Mouse (Mus musculus): ENCODE results near the gene Hpf1. TPM values are rescaled to one million over a fixed set of nuclear protein-coding genes. Genes with fewer than 3 reads are reported as not detected.

Hpf1 gene
- polyA plus RNA-seq, 1 experiment = 59.5 TPM

- Histone ChIP-seq H3K79me3 (ENCODE audit: low read depth) (peaks cover 68% of the 10 kb centered on the region), H3K4me3 (ENCODE audit: insufficient read depth, poor library complexity, severe bottlenecking) (no peak overlapping the region), H3K27me3 (ENCODE audit: control insufficient read depth, insufficient read depth, insufficient read length) (no peaks in the 10 kb centered on the region), H3K79me2 (ENCODE audit: control insufficient read depth, insufficient read depth) (peaks cover 99% of the 10 kb centered on the region), H3ac (ENCODE audit: control insufficient read depth, insufficient read length, low read depth) (no peak overlapping the region), H3K36me3 (ENCODE audit: control insufficient read depth, insufficient read depth) (peaks cover 74% of the 10 kb centered on the region)
- peak; percentile 33 for TF ChIP-seq MYOD1 (IDR thresholded peaks at IDR 0.05; ENCODE audit: control insufficient read depth, insufficient read length, low read depth)
- TF ChIP-seq USF1 (IDR thresholded peaks at IDR 0.05; ENCODE audit: low read depth) = no peak
Measured at GRCm38 (mm10) chr8:60900147-60900546, 9.9 kb downstream of the Hpf1 start.

GRCm38 (mm10) chr8:60912081-60912480 lies 21.9 kb downstream of the Hpf1 start:
- Histone ChIP-seq H3ac (ENCODE audit: control insufficient read depth, insufficient read length, low read depth) (no peak overlapping the region), H3K79me2 (ENCODE audit: control insufficient read depth, insufficient read depth) (no peaks in the 10 kb centered on the region), H3K4me3 (ENCODE audit: insufficient read depth, poor library complexity, severe bottlenecking) (no peak overlapping the region), H3K27me3 (ENCODE audit: control insufficient read depth, insufficient read depth, insufficient read length) (no peaks in the 10 kb centered on the region), H3K36me3 (ENCODE audit: control insufficient read depth, insufficient read depth) (peaks cover 63% of the 10 kb centered on the region), H3K79me3 (ENCODE audit: low read depth) (no peaks in the 10 kb centered on the region)
- TF ChIP-seq CEBPB (IDR thresholded peaks at IDR 0.05; ENCODE audit: low read depth) (no peak), USF1 (IDR thresholded peaks at IDR 0.05; ENCODE audit: low read depth) (no peak), MYOG (IDR thresholded peaks at IDR 0.05; ENCODE audit: control insufficient read depth, extremely low read depth, insufficient read length) (no peak), MAX (IDR thresholded peaks at IDR 0.05) (no peak), FOSL1 (IDR thresholded peaks at IDR 0.05; ENCODE audit: insufficient read depth, low read length, poor library complexity, severe bottlenecking) (no peak), MYOD1 (IDR thresholded peaks at IDR 0.05; ENCODE audit: control insufficient read depth, insufficient read length, low read depth) (no peak), CTCF (IDR thresholded peaks at IDR 0.05; ENCODE audit: control insufficient read depth, insufficient read depth, insufficient read length) (no peak)

GRCm38 (mm10) chr8:60912554-60912953 lies 22.3 kb downstream of the Hpf1 start:
- no peaks in the 10 kb centered on the region for H3K27me3 ChIP-seq (ENCODE audit: control insufficient read depth, insufficient read depth, insufficient read length)
- no peaks in the 10 kb centered on the region for H3K79me3 ChIP-seq (ENCODE audit: low read depth)
- no peak for TF ChIP-seq CEBPB (IDR thresholded peaks at IDR 0.05; ENCODE audit: low read depth)
- TF ChIP-seq USF1 (IDR thresholded peaks at IDR 0.05; ENCODE audit: low read depth) = no peak
- no peak for TF ChIP-seq CTCF (IDR thresholded peaks at IDR 0.05; ENCODE audit: control insufficient read depth, insufficient read depth, insufficient read length)
- no peak for TF ChIP-seq MAX (IDR thresholded peaks at IDR 0.05)
- no peak for TF ChIP-seq MYOD1 (IDR thresholded peaks at IDR 0.05; ENCODE audit: control insufficient read depth, insufficient read length, low read depth)
- no peak for TF ChIP-seq MYOG (IDR thresholded peaks at IDR 0.05; ENCODE audit: control insufficient read depth, extremely low read depth, insufficient read length)
- H3ac ChIP-seq (ENCODE audit: control insufficient read depth, insufficient read length, low read depth) = no peak overlapping the region
- H3K36me3 ChIP-seq (ENCODE audit: control insufficient read depth, insufficient read depth) = peaks cover 63% of the 10 kb centered on the region
- no peaks in the 10 kb centered on the region for H3K79me2 ChIP-seq (ENCODE audit: control insufficient read depth, insufficient read depth)
- H3K4me3 ChIP-seq (ENCODE audit: insufficient read depth, poor library complexity, severe bottlenecking) = no peak overlapping the region

GRCm38 (mm10) chr8:60919069-60919468 lies 28.9 kb downstream of the Hpf1 start:
- Histone ChIP-seq H3K27me3 (ENCODE audit: control insufficient read depth, insufficient read depth, insufficient read length) (no peaks in the 10 kb centered on the region), H3ac (ENCODE audit: control insufficient read depth, insufficient read length, low read depth) (no peak overlapping the region), H3K36me3 (ENCODE audit: control insufficient read depth, insufficient read depth) (peaks cover 30% of the 10 kb centered on the region), H3K79me3 (ENCODE audit: low read depth) (no peaks in the 10 kb centered on the region), H3K4me3 (ENCODE audit: insufficient read depth, poor library complexity, severe bottlenecking) (no peak overlapping the region), H3K79me2 (ENCODE audit: control insufficient read depth, insufficient read depth) (no peaks in the 10 kb centered on the region)
- TF ChIP-seq CEBPB (IDR thresholded peaks at IDR 0.05; ENCODE audit: low read depth) (no peak), CTCF (IDR thresholded peaks at IDR 0.05; ENCODE audit: control insufficient read depth, insufficient read depth, insufficient read length) (no peak), FOSL1 (IDR thresholded peaks at IDR 0.05; ENCODE audit: insufficient read depth, low read length, poor library complexity, severe bottlenecking) (no peak), MYOG (IDR thresholded peaks at IDR 0.05; ENCODE audit: control insufficient read depth, extremely low read depth, insufficient read length) (no peak), MYOD1 (IDR thresholded peaks at IDR 0.05; ENCODE audit: control insufficient read depth, insufficient read length, low read depth) (no peak), MAX (IDR thresholded peaks at IDR 0.05) (no peak), USF1 (IDR thresholded peaks at IDR 0.05; ENCODE audit: low read depth) (no peak)

GRCm38 (mm10) chr8:60920176-60920575 lies 30.0 kb downstream of the Hpf1 start:
- H3K4me3 ChIP-seq (ENCODE audit: insufficient read depth, poor library complexity, severe bottlenecking) = no peak overlapping the region
- no peak overlapping the region for H3ac ChIP-seq (ENCODE audit: control insufficient read depth, insufficient read length, low read depth)
- peaks cover 24% of the 10 kb centered on the region for H3K36me3 ChIP-seq (ENCODE audit: control insufficient read depth, insufficient read depth)
- no peaks in the 10 kb centered on the region for H3K79me2 ChIP-seq (ENCODE audit: control insufficient read depth, insufficient read depth)
- TF ChIP-seq USF1 (IDR thresholded peaks at IDR 0.05; ENCODE audit: low read depth) (no peak), MYOD1 (IDR thresholded peaks at IDR 0.05; ENCODE audit: control insufficient read depth, insufficient read length, low read depth) (no peak), FOSL1 (IDR thresholded peaks at IDR 0.05; ENCODE audit: insufficient read depth, low read length, poor library complexity, severe bottlenecking) (no peak), MYOG (IDR thresholded peaks at IDR 0.05; ENCODE audit: control insufficient read depth, extremely low read depth, insufficient read length) (no peak), CEBPB (IDR thresholded peaks at IDR 0.05; ENCODE audit: low read depth) (no peak), CTCF (IDR thresholded peaks at IDR 0.05; ENCODE audit: control insufficient read depth, insufficient read depth, insufficient read length) (no peak), MAX (IDR thresholded peaks at IDR 0.05) (no peak)
- H3K79me3 ChIP-seq (ENCODE audit: low read depth) = no peaks in the 10 kb centered on the region
- H3K27me3 ChIP-seq (ENCODE audit: control insufficient read depth, insufficient read depth, insufficient read length) = no peaks in the 10 kb centered on the region

GRCm38 (mm10) chr8:60933617-60934016 lies 43.4 kb downstream of the Hpf1 start:
- no peaks in the 10 kb centered on the region for H3K27me3 ChIP-seq (ENCODE audit: control insufficient read depth, insufficient read depth, insufficient read length)
- H3K79me2 ChIP-seq (ENCODE audit: control insufficient read depth, insufficient read depth) = no peaks in the 10 kb centered on the region
- H3K79me3 ChIP-seq (ENCODE audit: low read depth) = no peaks in the 10 kb centered on the region
- H3K36me3 ChIP-seq (ENCODE audit: control insufficient read depth, insufficient read depth) = peaks cover 4% of the 10 kb centered on the region
- no peak overlapping the region for H3ac ChIP-seq (ENCODE audit: control insufficient read depth, insufficient read length, low read depth)
- TF ChIP-seq CEBPB (IDR thresholded peaks at IDR 0.05; ENCODE audit: low read depth) (no peak), FOSL1 (IDR thresholded peaks at IDR 0.05; ENCODE audit: insufficient read depth, low read length, poor library complexity, severe bottlenecking) (no peak), USF1 (IDR thresholded peaks at IDR 0.05; ENCODE audit: low read depth) (no peak), MAX (IDR thresholded peaks at IDR 0.05) (no peak), MYOD1 (IDR thresholded peaks at IDR 0.05; ENCODE audit: control insufficient read depth, insufficient read length, low read depth) (no peak), MYOG (IDR thresholded peaks at IDR 0.05; ENCODE audit: control insufficient read depth, extremely low read depth, insufficient read length) (no peak), CTCF (IDR thresholded peaks at IDR 0.05; ENCODE audit: control insufficient read depth, insufficient read depth, insufficient read length) (no peak)
- no peak overlapping the region for H3K4me3 ChIP-seq (ENCODE audit: insufficient read depth, poor library complexity, severe bottlenecking)

Measured in C2C12 (cell line).